Mouse (Mus musculus): ENCODE measurements around the gene Mfsd11. TPM values are rescaled to one million over a fixed set of nuclear protein-coding genes. Genes with fewer than 3 reads are reported as not detected.
A peak's percentile ranks its signal among the peaks of the same experiment; 100 is the strongest.

Mfsd11 gene
- polyA plus RNA-seq, 1 experiment = 34.8 TPM

- TF ChIP-seq CTCF (IDR thresholded peaks at IDR 0.05; ENCODE audit: extremely low read depth, insufficient read depth, low read length) = no peak
- no peak for TF ChIP-seq POLR2A (IDR thresholded peaks at IDR 0.05; ENCODE audit: extremely low read depth, insufficient read depth, low read length)
- no peak overlapping the region for H3K4me3 ChIP-seq (ENCODE audit: insufficient read depth, low read length)
- H3K27ac ChIP-seq (ENCODE audit: insufficient read depth, low read length) = no peak overlapping the region
- H3K4me1 ChIP-seq (ENCODE audit: control insufficient read depth, insufficient read depth, low read length) = 0 out of 2 replicates have a peak, but pooled peaks cover 1% of the 10 kb centered on the region
Measured at GRCm38 (mm10) chr11:116832172-116832685, 20.0 kb upstream of the Mfsd11 start.

- 0 out of 2 replicates have a peak, but pooled peaks cover 1% of the 10 kb centered on the region for H3K4me1 ChIP-seq (ENCODE audit: control insufficient read depth, insufficient read depth, low read length)
- TF ChIP-seq POLR2A (IDR thresholded peaks at IDR 0.05; ENCODE audit: extremely low read depth, insufficient read depth, low read length) = no peak
- no peak for TF ChIP-seq CTCF (IDR thresholded peaks at IDR 0.05; ENCODE audit: extremely low read depth, insufficient read depth, low read length)
- H3K27ac ChIP-seq (ENCODE audit: insufficient read depth, low read length) = no peak overlapping the region
- no peak overlapping the region for H3K4me3 ChIP-seq (ENCODE audit: insufficient read depth, low read length)
Measured at GRCm38 (mm10) chr11:116834954-116835353, 17.3 kb upstream of the Mfsd11 start.

- TF ChIP-seq POLR2A (IDR thresholded peaks at IDR 0.05; ENCODE audit: extremely low read depth, insufficient read depth, low read length) = no peak
- no peak for TF ChIP-seq CTCF (IDR thresholded peaks at IDR 0.05; ENCODE audit: extremely low read depth, insufficient read depth, low read length)
- 0 out of 2 replicates have a peak, but pooled peaks cover 1% of the 10 kb centered on the region for H3K4me1 ChIP-seq (ENCODE audit: control insufficient read depth, insufficient read depth, low read length)
- no peak overlapping the region for H3K4me3 ChIP-seq (ENCODE audit: insufficient read depth, low read length)
- H3K27ac ChIP-seq (ENCODE audit: insufficient read depth, low read length) = no peak overlapping the region
Measured at GRCm38 (mm10) chr11:116836283-116836682, 16.0 kb upstream of the Mfsd11 start.

GRCm38 (mm10) chr11:116837441-116837840 lies 14.8 kb upstream of the Mfsd11 start:
- H3K4me1 ChIP-seq (ENCODE audit: control insufficient read depth, insufficient read depth, low read length) = peaks cover 3% of the 10 kb centered on the region; the same call in 1 of the 2 replicates
- H3K4me3 ChIP-seq (ENCODE audit: insufficient read depth, low read length) = no peak overlapping the region
- TF ChIP-seq POLR2A (IDR thresholded peaks at IDR 0.05; ENCODE audit: extremely low read depth, insufficient read depth, low read length) = no peak
- no peak for TF ChIP-seq CTCF (IDR thresholded peaks at IDR 0.05; ENCODE audit: extremely low read depth, insufficient read depth, low read length)
- no peak overlapping the region for H3K27ac ChIP-seq (ENCODE audit: insufficient read depth, low read length)

GRCm38 (mm10) chr11:116838936-116839335 lies 13.3 kb upstream of the Mfsd11 start:
- TF ChIP-seq CTCF (IDR thresholded peaks at IDR 0.05; ENCODE audit: extremely low read depth, insufficient read depth, low read length) (no peak), POLR2A (IDR thresholded peaks at IDR 0.05; ENCODE audit: extremely low read depth, insufficient read depth, low read length) (no peak)
- no peak overlapping the region for H3K4me3 ChIP-seq (ENCODE audit: insufficient read depth, low read length)

GRCm38 (mm10) chr11:116839601-116840000 lies 12.6 kb upstream of the Mfsd11 start:
- Histone ChIP-seq H3K4me3 (ENCODE audit: insufficient read depth, low read length) (no peak overlapping the region), H3K27ac (ENCODE audit: insufficient read depth, low read length) (no peak overlapping the region), H3K4me1 (ENCODE audit: control insufficient read depth, insufficient read depth, low read length) (peaks cover 6% of the 10 kb centered on the region; the same call in 1 of the 2 replicates)
- TF ChIP-seq CTCF (IDR thresholded peaks at IDR 0.05; ENCODE audit: extremely low read depth, insufficient read depth, low read length) (no peak), POLR2A (IDR thresholded peaks at IDR 0.05; ENCODE audit: extremely low read depth, insufficient read depth, low read length) (no peak)

More at GRCm38 (mm10) chr11:116838936-116839335, 13.3 kb upstream of the Mfsd11 start:
- H3K27ac ChIP-seq (ENCODE audit: insufficient read depth, low read length) = no peak overlapping the region
- peaks cover 3% of the 10 kb centered on the region; the same call in 1 of the 2 replicates for H3K4me1 ChIP-seq (ENCODE audit: control insufficient read depth, insufficient read depth, low read length)

- Histone ChIP-seq H3K27ac (ENCODE audit: insufficient read depth, low read length) (no peak overlapping the region), H3K4me3 (ENCODE audit: insufficient read depth, low read length) (no peak overlapping the region), H3K4me1 (ENCODE audit: control insufficient read depth, insufficient read depth, low read length) (peaks cover 6% of the 10 kb centered on the region; the same call in 1 of the 2 replicates)
- no peak for TF ChIP-seq POLR2A (IDR thresholded peaks at IDR 0.05; ENCODE audit: extremely low read depth, insufficient read depth, low read length)
Measured at GRCm38 (mm10) chr11:116840748-116841147, 11.5 kb upstream of the Mfsd11 start.

- peak overlapping the region; percentile 87 for H3K4me3 ChIP-seq (ENCODE audit: insufficient read depth, low read length)
- H3K27ac ChIP-seq (ENCODE audit: insufficient read depth, low read length) = peak overlapping the region; percentile 93
- TF ChIP-seq CTCF (IDR thresholded peaks at IDR 0.05; ENCODE audit: extremely low read depth, insufficient read depth, low read length) (no peak), POLR2A (IDR thresholded peaks at IDR 0.05; ENCODE audit: extremely low read depth, insufficient read depth, low read length) (no peak)
- H3K4me1 ChIP-seq (ENCODE audit: control insufficient read depth, insufficient read depth, low read length) = peaks cover 5% of the 10 kb centered on the region; the same call in 1 of the 2 replicates
Measured at GRCm38 (mm10) chr11:116842531-116843260, 9.5 kb upstream of the Mfsd11 start.

- Histone ChIP-seq H3K4me3 (ENCODE audit: insufficient read depth, low read length) (peak within 1 kb of the TSS; percentile 87), H3K27ac (ENCODE audit: insufficient read depth, low read length) (peak within 1 kb of the TSS; percentile 93), H3K4me1 (ENCODE audit: control insufficient read depth, insufficient read depth, low read length) (peaks cover 5% of the 10 kb centered on the region; the same call in 1 of the 2 replicates)
- TF ChIP-seq POLR2A (IDR thresholded peaks at IDR 0.05; ENCODE audit: extremely low read depth, insufficient read depth, low read length) (peak; percentile 18; the same call in 1 of the 2 replicates), CTCF (IDR thresholded peaks at IDR 0.05; ENCODE audit: extremely low read depth, insufficient read depth, low read length) (no peak)
Measured at GRCm38 (mm10) chr11:116843261-116844233, 8.7 kb upstream of the Mfsd11 start, which contains the start of the genes Mettl23 and Jmjd6. TSS of gene Mettl23 (plus strand) at chr11:116843278. TSS of gene Jmjd6 (minus strand) at chr11:116843449.

Measured in cortical plate, adult 2 months (tissue).